Mouse (Mus musculus) forebrain, embryonic 16.5 days (tissue): ENCODE data around the gene Cox6b2. TPM values are rescaled to one million over a fixed set of nuclear protein-coding genes. Genes with fewer than 3 reads are reported as not detected.

Experiments used
- ATAC-seq: fragments of 200-750 bp; cut with Nextera tagmentation; 2 replicates; pipeline ENCODE4 v1.8.0; 2017; ENCODE audit warnings: mild to moderate bottlenecking, moderate library complexity
- H3K27ac ChIP-seq: fragments of 300-500 bp; sonication (generic); 2 replicates; pipeline ENCODE4 v1.5.1; 2014; ENCODE audit warnings: low read length, control low read depth
- H3K27me3 ChIP-seq: fragments of 300-500 bp; sonication (generic); replicated peaks from 2 replicates; pipeline ENCODE4 v1.6.1; 2014; ENCODE audit warnings: low read length; ENCODE audit not compliant: control insufficient read depth, insufficient read depth
- H3K36me3 ChIP-seq: fragments of 300-500 bp; sonication (generic); 2 replicates; pipeline ENCODE4 v1.6.1; 2014; ENCODE audit not compliant: control insufficient read depth, insufficient read depth
- H3K4me1 ChIP-seq: fragments of 300-500 bp; sonication (generic); replicated peaks from 2 replicates; pipeline ENCODE4 v1.6.1; 2014; ENCODE audit warnings: low read length; ENCODE audit not compliant: control insufficient read depth, insufficient read depth
- H3K4me2 ChIP-seq: fragments of 300-500 bp; sonication (generic); 2 replicates; pipeline ENCODE4 v1.6.1; 2014; ENCODE audit warnings: mild to moderate bottlenecking, low read length, control low read depth
- H3K4me3 ChIP-seq: fragments of 300-500 bp; sonication (generic); replicated peaks from 2 replicates; pipeline ENCODE4 v1.5.1; 2014; ENCODE audit warnings: mild to moderate bottlenecking, low read length, control low read depth
- H3K9ac ChIP-seq: fragments of 300-500 bp; sonication (generic); replicated peaks from 2 replicates; pipeline ENCODE4 v1.6.1; 2014; ENCODE audit warnings: low read depth, low read length, control low read depth
- H3K9me3 ChIP-seq: fragments of 300-500 bp; sonication (generic); 2 replicates; pipeline ENCODE4 v1.6.1; 2016; ENCODE audit warnings: low read length; ENCODE audit not compliant: control insufficient read depth
- WGBS: fragments of 180-500 bp; shearing (Covaris S2); extraction: QIAGEN DNeasy Blood & Tissue Kit; methylation state at CpG from one replicate; pipeline ENCODE4 v1.1.7; 2014; 5-methylcytosine and 5-hydroxymethylcytosine counted together
- polyA plus RNA-seq: library from polyadenylated mRNA; unstranded; fragments of >200 nt; fragmentation: Nextera tagmentation; extraction: Ambion mirVana; gene quantifications from 2 replicates; pipeline ENCODE4 v1.2.1, GENCODE M21; 2015

Gene Cox6b2
- polyA plus RNA-seq, 1 experiment from 2014 or later, result 12.1 TPM

GRCm38 (mm10) chr7:4788499-4789435 is 35.9 kb upstream of the Cox6b2 start:
- peak overlapping the region; percentile 61 for H3K4me3 ChIP-seq
- no peaks in the 10 kb centered on the region for H3K36me3 ChIP-seq
- peak overlapping the region; percentile 92 for H3K4me2 ChIP-seq
- H3K27ac ChIP-seq, result peak overlapping the region; percentile 35; the same call in 1 of the 2 replicates
- H3K9ac ChIP-seq, result peak overlapping the region; percentile 66
- peak; percentile 18 for ATAC-seq
- H3K4me1 ChIP-seq, result peaks cover 19% of the 10 kb centered on the region
- H3K9me3 ChIP-seq, result no peaks in the 10 kb centered on the region
- peaks cover 9% of the 10 kb centered on the region for H3K27me3 ChIP-seq
- WGBS, result 2% methylated on average over 63 of the region's 64 CpGs

DNA sequence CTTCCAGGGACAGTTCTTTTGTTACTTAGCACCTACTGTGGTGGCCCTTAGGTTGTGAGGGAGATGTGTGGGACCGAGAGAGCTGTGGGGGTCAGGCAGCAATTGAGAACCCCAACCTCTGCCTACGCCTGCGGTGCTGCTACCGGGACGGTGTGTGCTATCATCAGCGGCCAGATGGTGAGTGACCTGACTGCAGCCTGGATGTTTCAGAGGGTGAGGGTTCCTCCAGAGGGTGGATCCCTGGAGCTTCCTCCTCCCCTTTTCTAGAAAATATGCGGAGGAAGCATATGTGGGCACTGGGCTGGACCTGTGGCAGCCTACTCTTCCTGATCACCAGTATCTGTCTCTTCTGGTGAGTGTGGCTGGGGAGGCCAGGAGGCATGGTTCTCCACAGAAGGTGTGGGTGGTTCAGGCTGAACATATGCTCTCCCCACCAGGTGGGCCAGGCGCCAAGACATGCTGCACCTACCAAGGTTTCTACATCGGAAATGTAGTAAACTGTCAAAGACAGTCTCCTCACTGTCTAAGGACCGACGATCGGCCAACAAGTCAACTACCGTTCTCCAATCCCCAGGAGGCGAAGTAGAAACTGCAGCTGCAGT is 30.9 kb upstream of the Cox6b2 start:
- Histone ChIP-seq H3K27ac (no peak overlapping the region), H3K4me2 (no peak overlapping the region)
- WGBS, result 84% methylated on average over 14 of the region's 14 CpGs

DNA sequence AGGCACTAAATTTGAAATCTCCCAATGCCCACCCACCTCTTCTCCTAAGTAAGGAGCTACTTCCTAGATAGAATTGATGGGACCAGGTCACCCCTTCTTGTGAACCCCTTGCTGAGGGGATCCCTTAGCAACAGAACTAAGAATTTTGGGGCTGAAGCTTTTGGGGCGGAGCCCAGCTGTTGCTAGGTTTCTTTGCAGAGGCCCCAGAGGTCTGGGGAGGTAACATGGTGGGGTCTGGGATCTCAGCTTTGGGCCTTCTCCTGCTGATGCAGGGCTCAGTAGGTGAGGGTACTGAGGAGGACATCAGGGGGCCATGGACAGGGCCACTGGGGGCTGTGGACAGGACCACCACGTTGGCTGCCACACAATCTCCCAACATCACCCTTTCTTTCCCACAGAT is 29.9 kb upstream of the Cox6b2 start, which contains the start of the genes Il11 and Tmem190:
Gene Il11, minus strand, starts transcription at position 101 of the 400 bp plus-strand sequence.
Gene Tmem190, plus strand, starts transcription at position 179 of the 400 bp plus-strand sequence.
- H3K27me3 ChIP-seq, result peaks cover 18% of the 10 kb centered on the region

More for the DNA sequence above, 30.9 kb upstream of the Cox6b2 start:
- H3K4me3 ChIP-seq, result no peak overlapping the region
- no peak overlapping the region for H3K9ac ChIP-seq
- peaks cover 9% of the 10 kb centered on the region for H3K27me3 ChIP-seq
- no peaks in the 10 kb centered on the region for H3K36me3 ChIP-seq
- H3K9me3 ChIP-seq, result no peaks in the 10 kb centered on the region
- peaks cover 6% of the 10 kb centered on the region; the same call in 1 of the 2 replicates for H3K4me1 ChIP-seq
- no peak for ATAC-seq

GRCm38 (mm10) chr7:4782130-4782529 is 29.2 kb upstream of the Cox6b2 start:
- 63% methylated on average over 3 of the region's 3 CpGs for WGBS
- Histone ChIP-seq H3K4me2 (no peak overlapping the region), H3K27me3 (peaks cover 23% of the 10 kb centered on the region), H3K27ac (no peak overlapping the region), H3K4me3 (no peak overlapping the region), H3K36me3 (no peaks in the 10 kb centered on the region), H3K9ac (no peak overlapping the region), H3K9me3 (no peaks in the 10 kb centered on the region), H3K4me1 (peaks cover 4% of the 10 kb centered on the region)
- no peak for ATAC-seq

More for the DNA sequence above, 29.9 kb upstream of the Cox6b2 start, which contains the start of the genes Il11 and Tmem190:
- Histone ChIP-seq H3K4me3 (no peak within 1 kb of the TSS), H3K4me1 (no peaks in the 10 kb centered on the region), H3K9ac (no peak within 1 kb of the TSS), H3K36me3 (no peaks in the 10 kb centered on the region), H3K27ac (no peak within 1 kb of the TSS), H3K4me2 (no peak within 1 kb of the TSS), H3K9me3 (no peaks in the 10 kb centered on the region)
- ATAC-seq, result no peak
- 56% methylated on average over 2 of the region's 2 CpGs for WGBS

GRCm38 (mm10) chr7:4779921-4780320 is 27.0 kb upstream of the Cox6b2 start:
- WGBS, result 32% methylated on average over 5 of the region's 5 CpGs
- Histone ChIP-seq H3K27ac (no peak overlapping the region), H3K4me1 (peaks cover 6% of the 10 kb centered on the region), H3K4me3 (no peak overlapping the region), H3K9me3 (no peaks in the 10 kb centered on the region), H3K27me3 (peaks cover 45% of the 10 kb centered on the region), H3K36me3 (no peaks in the 10 kb centered on the region), H3K4me2 (no peak overlapping the region), H3K9ac (no peak overlapping the region)
- ATAC-seq, result no peak

DNA sequence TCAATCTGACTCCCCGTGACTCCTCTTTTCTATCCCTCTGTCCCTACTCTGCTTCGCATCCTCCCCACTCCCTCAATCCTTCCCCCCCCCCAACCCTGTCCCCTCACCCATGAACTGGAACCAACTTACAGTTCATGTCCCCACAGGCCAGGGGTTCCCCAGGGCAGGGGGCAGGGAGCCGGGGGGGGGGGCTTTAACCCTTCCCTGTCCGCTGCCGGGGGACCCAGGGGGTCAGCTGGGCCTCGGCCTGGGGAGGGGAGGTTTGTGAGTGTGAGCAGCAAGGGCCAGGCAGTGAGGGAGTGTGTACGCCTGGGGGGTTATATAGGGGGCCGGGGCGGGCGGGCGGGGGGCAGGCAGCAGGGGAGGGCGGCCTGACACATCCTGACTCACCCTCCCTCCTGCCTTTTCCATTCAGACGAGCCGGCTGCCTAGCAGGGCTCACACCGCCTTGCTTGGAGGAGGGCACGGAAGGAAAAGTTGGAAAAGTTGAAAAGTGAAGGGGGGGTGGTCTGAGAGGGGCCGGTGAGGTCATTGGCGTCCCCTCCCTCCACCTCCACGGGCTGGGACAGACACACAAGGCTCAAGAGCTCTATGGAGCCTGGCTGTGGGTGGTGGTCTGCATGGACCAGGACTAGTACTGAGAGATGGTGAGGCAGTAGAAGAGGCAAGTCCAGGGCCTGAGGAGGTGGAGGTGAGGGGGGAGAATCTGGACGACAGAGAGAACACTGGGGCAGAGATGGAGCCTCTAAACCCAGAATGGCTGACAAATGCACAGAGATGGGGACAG is 25.1 kb upstream of the Cox6b2 start:
- Histone ChIP-seq H3K27ac (no peak overlapping the region), H3K27me3 (peaks cover 46% of the 10 kb centered on the region), H3K4me1 (peaks cover 6% of the 10 kb centered on the region), H3K4me2 (no peak overlapping the region), H3K36me3 (no peaks in the 10 kb centered on the region), H3K4me3 (no peak overlapping the region), H3K9ac (no peak overlapping the region), H3K9me3 (no peaks in the 10 kb centered on the region)
- ATAC-seq, result no peak
- WGBS, result 3% methylated on average over 16 of the region's 20 CpGs

- ATAC-seq, result peak; percentile 84
- H3K4me3 ChIP-seq, result peak overlapping the region; percentile 47
- peaks cover 6% of the 10 kb centered on the region for H3K4me1 ChIP-seq
- no peaks in the 10 kb centered on the region for H3K9me3 ChIP-seq
- H3K36me3 ChIP-seq, result no peaks in the 10 kb centered on the region
- H3K27ac ChIP-seq, result no peak overlapping the region
- peaks cover 46% of the 10 kb centered on the region for H3K27me3 ChIP-seq
- peak overlapping the region; percentile 53 for H3K4me2 ChIP-seq
- H3K9ac ChIP-seq, result peak overlapping the region; percentile 41
- under 1% methylated on average over 37 of the region's 56 CpGs for WGBS
These were observed 24.3 kb upstream of the Cox6b2 start for GRCm38 (mm10) chr7:4776861-4777830.

DNA sequence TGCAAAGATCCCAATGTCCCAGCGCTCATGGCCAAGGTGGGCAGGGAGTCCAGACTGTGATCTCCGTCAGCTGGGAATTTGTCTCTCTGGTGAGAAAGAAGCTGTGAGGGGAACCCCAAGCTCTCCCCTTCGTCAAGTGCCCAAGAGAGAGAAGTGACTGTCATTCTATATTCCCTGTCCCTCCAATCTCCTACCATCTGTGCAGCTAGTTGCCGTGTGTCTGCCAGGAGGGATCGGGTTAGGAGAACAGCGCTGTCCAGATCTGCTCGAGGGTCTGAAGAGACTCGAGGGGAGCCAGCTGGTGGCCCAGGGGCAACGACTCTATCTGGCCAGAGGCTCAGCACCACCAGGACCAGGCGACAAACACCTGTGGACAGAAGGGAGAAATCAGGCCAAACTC is 23.2 kb upstream of the Cox6b2 start:
- 54% methylated on average over 10 of the region's 10 CpGs for WGBS
- H3K4me2 ChIP-seq, result no peak overlapping the region
- no peak overlapping the region for H3K9ac ChIP-seq
- H3K9me3 ChIP-seq, result no peaks in the 10 kb centered on the region
- H3K27me3 ChIP-seq, result peaks cover 46% of the 10 kb centered on the region
- no peak overlapping the region for H3K4me3 ChIP-seq
- H3K27ac ChIP-seq, result no peak overlapping the region
- ATAC-seq, result no peak
- peaks cover 6% of the 10 kb centered on the region for H3K4me1 ChIP-seq
- no peaks in the 10 kb centered on the region for H3K36me3 ChIP-seq
